Mouse (Mus musculus) liver, embryonic 12.5 days (tissue): ENCODE data around the gene Ptch1. TPM values are rescaled to one million over a fixed set of nuclear protein-coding genes. Genes with fewer than 3 reads are reported as not detected.
A peak's percentile ranks its signal among the peaks of the same experiment; 100 is the strongest.

ENCODE experiments used
- ATAC-seq: fragments of 200-750 bp; cut with Nextera tagmentation; 2 replicates; pipeline ENCODE4 v1.8.0; 2017; ENCODE audit warnings: moderate number of reproducible peaks, mild to moderate bottlenecking, moderate library complexity
- H3K27ac ChIP-seq: fragments of 300-500 bp; sonication (generic); 2 replicates; pipeline ENCODE4 v1.5.1; 2016; ENCODE audit warnings: mild to moderate bottlenecking
- H3K27me3 ChIP-seq: fragments of 300-500 bp; sonication (generic); replicated peaks from 2 replicates; pipeline ENCODE4 v1.6.1; 2016; ENCODE audit warnings: mild to moderate bottlenecking, moderate library complexity
- H3K36me3 ChIP-seq: fragments of 300-500 bp; sonication (generic); 2 replicates; pipeline ENCODE4 v1.6.1; 2016; ENCODE audit warnings: mild to moderate bottlenecking, moderate library complexity
- H3K4me1 ChIP-seq: fragments of 300-500 bp; sonication (generic); 2 replicates; pipeline ENCODE4 v1.6.1; 2016
- H3K4me2 ChIP-seq: fragments of 300-500 bp; sonication (generic); 2 replicates; pipeline ENCODE4 v1.6.1; 2016; ENCODE audit warnings: mild to moderate bottlenecking, moderate library complexity
- H3K4me3 ChIP-seq: fragments of 300-500 bp; sonication (generic); 2 replicates; pipeline ENCODE4 v1.5.1; 2016; ENCODE audit warnings: mild to moderate bottlenecking, moderate library complexity
- H3K9ac ChIP-seq: fragments of 300-500 bp; sonication (generic); 2 replicates; pipeline ENCODE4 v1.6.1; 2016; ENCODE audit warnings: mild to moderate bottlenecking, moderate library complexity
- H3K9me3 ChIP-seq: fragments of 300-500 bp; sonication (generic); replicated peaks from 2 replicates; pipeline ENCODE4 v1.6.1; 2016; ENCODE audit warnings: mild to moderate bottlenecking, moderate library complexity
- WGBS: fragments of 180-500 bp; shearing (Covaris S2); methylation state at CpG from one replicate; pipeline ENCODE4 v1.1.7; 2016; ENCODE audit not compliant: insufficient replicate concordance; 5-methylcytosine and 5-hydroxymethylcytosine counted together
- polyA plus RNA-seq: library from polyadenylated mRNA; unstranded; fragments of >200 nt; fragmentation: Nextera tagmentation; extraction: Ambion mirVana; gene quantifications from 2 replicates; pipeline ENCODE4 v1.2.1, GENCODE M21; 2016

Ptch1 gene
- polyA plus RNA-seq, 1 experiment from 2014 or later, result 7.0 TPM

- H3K4me2 ChIP-seq, result peak overlapping the region; percentile 97
- H3K27me3 ChIP-seq, result peaks cover 58% of the 10 kb centered on the region
- 27% methylated on average over 5 of the region's 5 CpGs for WGBS
- H3K4me3 ChIP-seq, result peak overlapping the region; percentile 83; the same call in 1 of the 2 replicates
- peaks cover 40% of the 10 kb centered on the region for H3K4me1 ChIP-seq
- no peak for ATAC-seq
- no peaks in the 10 kb centered on the region for H3K9me3 ChIP-seq
- H3K9ac ChIP-seq, result peak overlapping the region; percentile 89; the same call in 1 of the 2 replicates
- no peaks in the 10 kb centered on the region for H3K36me3 ChIP-seq
- H3K27ac ChIP-seq, result no peak overlapping the region
Observed at GRCm38 (mm10) chr13:63569396-63569756, 4.0 kb downstream of the Ptch1 start.

GRCm38 (mm10) chr13:63568741-63569395, 4.5 kb downstream of the Ptch1 start:
- no peak for ATAC-seq
- H3K4me3 ChIP-seq, result peak overlapping the region; percentile 83
- WGBS, result 7% methylated on average over 19 of the region's 19 CpGs
- no peak overlapping the region for H3K27ac ChIP-seq
- peaks cover 44% of the 10 kb centered on the region for H3K4me1 ChIP-seq
- no peaks in the 10 kb centered on the region for H3K36me3 ChIP-seq
- H3K9ac ChIP-seq, result peak overlapping the region; percentile 89
- no peaks in the 10 kb centered on the region for H3K9me3 ChIP-seq
- peaks cover 53% of the 10 kb centered on the region for H3K27me3 ChIP-seq
- peak overlapping the region; percentile 97 for H3K4me2 ChIP-seq

- peaks cover 47% of the 10 kb centered on the region for H3K27me3 ChIP-seq
- H3K9me3 ChIP-seq, result no peaks in the 10 kb centered on the region
- 0 out of 2 replicates have a peak overlapping the region, but pooled peaks have one; percentile 15 for H3K27ac ChIP-seq
- peaks cover 42% of the 10 kb centered on the region for H3K4me1 ChIP-seq
- no peaks in the 10 kb centered on the region for H3K36me3 ChIP-seq
- no peak for ATAC-seq
- peak overlapping the region; percentile 97 for H3K4me2 ChIP-seq
- H3K4me3 ChIP-seq, result peak overlapping the region; percentile 83
- WGBS, result 1% methylated on average over 14 of the region's 14 CpGs
- H3K9ac ChIP-seq, result peak overlapping the region; percentile 89
Observed at GRCm38 (mm10) chr13:63568306-63568705, 5.1 kb downstream of the Ptch1 start.

- peak overlapping the region; percentile 83 for H3K4me3 ChIP-seq
- peaks cover 42% of the 10 kb centered on the region for H3K27me3 ChIP-seq
- H3K27ac ChIP-seq, result peak overlapping the region; percentile 95
- peak overlapping the region; percentile 97 for H3K4me2 ChIP-seq
- under 1% methylated on average over 62 of the region's 62 CpGs for WGBS
- H3K9ac ChIP-seq, result peak overlapping the region; percentile 89
- H3K9me3 ChIP-seq, result no peaks in the 10 kb centered on the region
- H3K4me1 ChIP-seq, result peaks cover 37% of the 10 kb centered on the region
- H3K36me3 ChIP-seq, result no peaks in the 10 kb centered on the region
- ATAC-seq, result peak; percentile 79
Observed at GRCm38 (mm10) chr13:63567677-63568293, 5.6 kb downstream of the Ptch1 start.

GRCm38 (mm10) chr13:63566018-63567015, 7.1 kb downstream of the Ptch1 start:
- Histone ChIP-seq H3K27ac (peak overlapping the region; percentile 95), H3K4me2 (peak overlapping the region; percentile 97), H3K27me3 (peaks cover 27% of the 10 kb centered on the region), H3K9ac (peak overlapping the region; percentile 89), H3K9me3 (no peaks in the 10 kb centered on the region), H3K4me3 (peak overlapping the region; percentile 83), H3K36me3 (no peaks in the 10 kb centered on the region; the same call in 1 of the 2 replicates), H3K4me1 (peaks cover 43% of the 10 kb centered on the region)
- peak; percentile 36 for ATAC-seq
- under 1% methylated on average over 46 of the region's 46 CpGs for WGBS

GRCm38 (mm10) chr13:63565320-63566017, 7.9 kb downstream of the Ptch1 start:
- ATAC-seq, result peak; percentile 8; the same call in 1 of the 2 replicates
- H3K4me3 ChIP-seq, result peak overlapping the region; percentile 83

GRCm38 (mm10) chr13:63564626-63565319, 8.6 kb downstream of the Ptch1 start:
- Histone ChIP-seq H3K27ac (peak overlapping the region; percentile 95), H3K4me3 (peak overlapping the region; percentile 83), H3K4me1 (peaks cover 59% of the 10 kb centered on the region), H3K36me3 (peaks cover 13% of the 10 kb centered on the region), H3K9me3 (no peaks in the 10 kb centered on the region), H3K4me2 (peak overlapping the region; percentile 97), H3K27me3 (peaks cover 12% of the 10 kb centered on the region), H3K9ac (peak overlapping the region; percentile 89)
- WGBS, result 0% methylated on average over 36 of the region's 36 CpGs
- ATAC-seq, result peak; percentile 36

More at GRCm38 (mm10) chr13:63565320-63566017, 7.9 kb downstream of the Ptch1 start:
- H3K27me3 ChIP-seq, result peaks cover 19% of the 10 kb centered on the region
- H3K27ac ChIP-seq, result peak overlapping the region; percentile 95
- WGBS, result under 1% methylated on average over 85 of the region's 99 CpGs
- H3K36me3 ChIP-seq, result peaks cover 6% of the 10 kb centered on the region
- peaks cover 52% of the 10 kb centered on the region for H3K4me1 ChIP-seq
- H3K9me3 ChIP-seq, result no peaks in the 10 kb centered on the region
- H3K4me2 ChIP-seq, result peak overlapping the region; percentile 97
- H3K9ac ChIP-seq, result peak overlapping the region; percentile 89

- ATAC-seq, result no peak
- Histone ChIP-seq H3K27me3 (peaks cover 4% of the 10 kb centered on the region), H3K4me3 (peak overlapping the region; percentile 83), H3K36me3 (peaks cover 15% of the 10 kb centered on the region), H3K9ac (peak overlapping the region; percentile 89), H3K9me3 (no peaks in the 10 kb centered on the region), H3K27ac (peak overlapping the region; percentile 95), H3K4me2 (peak overlapping the region; percentile 97), H3K4me1 (peaks cover 61% of the 10 kb centered on the region)
- WGBS, result under 1% methylated on average over 51 of the region's 51 CpGs
Observed at GRCm38 (mm10) chr13:63563781-63564625, 9.4 kb downstream of the Ptch1 start.

GRCm38 (mm10) chr13:63562972-63563780, 10.2 kb downstream of the Ptch1 start:
- under 1% methylated on average over 51 of the region's 51 CpGs for WGBS
- peak; percentile 74 for ATAC-seq
- Histone ChIP-seq H3K9me3 (no peaks in the 10 kb centered on the region), H3K27me3 (no peaks in the 10 kb centered on the region), H3K27ac (peak overlapping the region; percentile 95), H3K4me3 (peak overlapping the region; percentile 83), H3K4me1 (peaks cover 61% of the 10 kb centered on the region), H3K4me2 (peak overlapping the region; percentile 97), H3K9ac (peak overlapping the region; percentile 89), H3K36me3 (peaks cover 22% of the 10 kb centered on the region)
